12 mouse cellular contexts compared by ENCODE assay signal in genomic region chr15:73957448-73957847, GRCm38 (mm10).
A peak's percentile ranks its signal among the peaks of the same experiment; 100 is the strongest.
DNase-seq lines count a peak whose midpoint lies in the region; ATAC-seq lines count a peak whose summit lies in the region.
"Had no signal": no experiment of that assay in that cellular context is flagged by ENCODE, and none has a peak within 500 bp of the region (broad histone marks: within the 10 kb centered on the region; RNA-seq: fewer than 3 reads in every experiment).

No protein-coding gene starts in this region.

- H3K4me2 ChIP-seq in hindbrain, embryonic 12.5 days (replicated peaks) = no peak overlapping the region
- no peak overlapping the region for H3K4me2 ChIP-seq in midbrain, embryonic 14.5 days (ENCODE audit: low read length)
- H3K4me2 ChIP-seq in midbrain, embryonic 15.5 days = no peak overlapping the region
- H3K4me2 ChIP-seq: liver, embryonic 13.5 days had no signal

- H3K4me3 ChIP-seq in hindbrain, embryonic 10.5 days = no peak overlapping the region
- no peak overlapping the region for H3K4me3 ChIP-seq in hindbrain, embryonic 12.5 days
- no peak overlapping the region for H3K4me3 ChIP-seq in midbrain, embryonic 14.5 days (replicated peaks; ENCODE audit: low read depth, low read length)
- no peak overlapping the region for H3K4me3 ChIP-seq in midbrain, embryonic 15.5 days
- H3K4me3 ChIP-seq: layer of hippocampus, adult 2 months; liver, embryonic 13.5 days had no signal

- DNase-seq in hindbrain, embryonic 10.5 days (ENCODE audit: low spot score) = peak; percentile 53
- peak; percentile 31 for DNase-seq in midbrain, embryonic 14.5 days
- DNase-seq in adrenal gland, postnatal 36 days = peak; percentile 23 to 59
- DNase-seq in mesoderm, embryonic 11.5 days (ENCODE audit: low read depth, low spot score) = peak; percentile 65
- DNase-seq in layer of hippocampus, postnatal 10 days (ENCODE audit: low spot score in 2 of 2) = no peak
- no peak for DNase-seq in left cerebral cortex, adult 8-10 months (ENCODE audit: low spot score in 2 of 2)
- DNase-seq: cerebellum, adult 8-10 months; liver, embryonic 13.5 days; thymus, adult 2 months had no signal

- H3K9ac ChIP-seq in hindbrain, embryonic 12.5 days = no peak overlapping the region
- no peak overlapping the region for H3K9ac ChIP-seq in midbrain, embryonic 14.5 days (replicated peaks; ENCODE audit: low read length)
- no peak overlapping the region for H3K9ac ChIP-seq in midbrain, embryonic 15.5 days
- H3K9ac ChIP-seq: liver, embryonic 13.5 days had no signal

- no peaks in the 10 kb centered on the region for H3K36me3 ChIP-seq in hindbrain, embryonic 10.5 days
- no peaks in the 10 kb centered on the region for H3K36me3 ChIP-seq in hindbrain, embryonic 12.5 days
- no peaks in the 10 kb centered on the region for H3K36me3 ChIP-seq in midbrain, embryonic 14.5 days (ENCODE audit: control insufficient read depth, insufficient read depth, low read length)
- H3K36me3 ChIP-seq in midbrain, embryonic 15.5 days (replicated peaks) = no peaks in the 10 kb centered on the region
- H3K36me3 ChIP-seq: liver, embryonic 13.5 days had no signal

- H3K27ac ChIP-seq in hindbrain, embryonic 10.5 days = no peak overlapping the region
- no peak overlapping the region for H3K27ac ChIP-seq in hindbrain, embryonic 12.5 days
- no peak overlapping the region for H3K27ac ChIP-seq in midbrain, embryonic 14.5 days (replicated peaks; ENCODE audit: low read depth, low read length)
- H3K27ac ChIP-seq in midbrain, embryonic 15.5 days = no peak overlapping the region
- H3K27ac ChIP-seq: layer of hippocampus, adult 2 months; liver, embryonic 13.5 days had no signal

- H3K4me1 ChIP-seq in hindbrain, embryonic 10.5 days (replicated peaks) = no peaks in the 10 kb centered on the region
- H3K4me1 ChIP-seq in hindbrain, embryonic 12.5 days = no peaks in the 10 kb centered on the region
- no peaks in the 10 kb centered on the region for H3K4me1 ChIP-seq in midbrain, embryonic 14.5 days (ENCODE audit: control insufficient read depth, insufficient read depth, low read length)
- no peaks in the 10 kb centered on the region for H3K4me1 ChIP-seq in midbrain, embryonic 15.5 days
- H3K4me1 ChIP-seq: liver, embryonic 13.5 days had no signal

- H3K9me3 ChIP-seq in hindbrain, embryonic 10.5 days = no peaks in the 10 kb centered on the region
- no peaks in the 10 kb centered on the region for H3K9me3 ChIP-seq in hindbrain, embryonic 12.5 days (replicated peaks)
- no peaks in the 10 kb centered on the region for H3K9me3 ChIP-seq in midbrain, embryonic 14.5 days (ENCODE audit: control insufficient read depth, low read length)
- no peaks in the 10 kb centered on the region for H3K9me3 ChIP-seq in midbrain, embryonic 15.5 days
- H3K9me3 ChIP-seq: liver, embryonic 13.5 days had no signal

- no peak for ATAC-seq in hindbrain, embryonic 12.5 days (ENCODE audit: low FRiP score)
- ATAC-seq in midbrain, embryonic 14.5 days (ENCODE audit: low FRiP score, low TSS enrichment) = no peak
- ATAC-seq in midbrain, embryonic 15.5 days (replicated peaks) = no peak

- 37% methylated on average over 6 of the region's 6 CpGs for WGBS in hindbrain, embryonic 10.5 days
- WGBS in hindbrain, embryonic 12.5 days = 35% methylated on average over 6 of the region's 6 CpGs
- 32% methylated on average over 6 of the region's 6 CpGs for WGBS in midbrain, embryonic 14.5 days
- WGBS in midbrain, embryonic 15.5 days = 41% methylated on average over 6 of the region's 6 CpGs

- H3K27me3 ChIP-seq in hindbrain, embryonic 10.5 days (ENCODE audit: insufficient read depth, poor library complexity, severe bottlenecking) = no peaks in the 10 kb centered on the region
- peaks cover 3% of the 10 kb centered on the region; the same call in 1 of the 2 replicates for H3K27me3 ChIP-seq in hindbrain, embryonic 12.5 days
- H3K27me3 ChIP-seq in midbrain, embryonic 14.5 days (ENCODE audit: control insufficient read depth, insufficient read depth, low read length) = no peaks in the 10 kb centered on the region
- no peaks in the 10 kb centered on the region for H3K27me3 ChIP-seq in midbrain, embryonic 15.5 days (replicated peaks)
- H3K27me3 ChIP-seq: liver, embryonic 13.5 days had no signal

Comparison
In these comparisons a context has a peak if more than half of its experiments do, and no peak if none do; other contexts are left out.
1. DNase-seq: peak in hindbrain, embryonic 10.5 days (single experiment), midbrain, embryonic 14.5 days (single experiment), adrenal gland, postnatal 36 days (2 of 2) and mesoderm, embryonic 11.5 days (single experiment); none in layer of hippocampus, postnatal 10 days (0 of 2) and left cerebral cortex, adult 8-10 months (0 of 2).